8 mouse cellular contexts compared by ENCODE assay signal in the genomic region with DNA sequence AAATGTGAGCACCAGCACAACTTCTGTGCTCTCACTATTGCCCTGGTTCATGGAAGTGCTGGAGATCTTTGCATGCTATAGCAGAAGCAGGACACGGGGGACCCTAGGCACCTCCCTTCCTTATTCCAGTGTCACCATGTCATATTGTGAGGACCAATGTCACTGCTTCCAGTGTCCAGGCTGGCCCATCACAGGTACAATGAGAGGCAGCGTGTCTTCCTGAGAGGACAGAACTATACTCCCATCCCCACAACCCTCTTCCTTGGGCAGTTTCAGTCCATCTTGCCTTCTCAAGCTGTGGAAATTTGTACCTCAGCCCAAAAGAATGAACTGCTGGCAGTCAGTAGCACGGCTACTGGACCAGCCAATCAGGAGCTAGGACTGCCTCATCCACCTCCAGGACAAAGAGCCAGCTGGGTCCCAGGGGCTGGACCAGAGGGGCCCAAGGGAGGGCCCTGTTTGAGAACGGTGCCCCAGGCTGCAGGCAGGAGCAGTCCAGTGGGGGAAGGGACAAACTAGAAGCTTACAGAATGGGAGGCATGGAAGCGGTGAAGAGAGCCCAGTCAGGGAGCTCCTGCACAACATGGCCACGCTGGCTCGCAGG. TPM values are rescaled to one million over a fixed set of nuclear protein-coding genes. Genes with fewer than 3 reads are reported as not detected.
DNase-seq lines count a peak whose midpoint lies in the region; ATAC-seq and TF ChIP-seq lines count a peak whose summit lies in the region.

No protein-coding gene starts in this region.

- 0 out of 2 replicates have a peak, but pooled peaks cover 4% of the 10 kb centered on the region for H3K4me1 ChIP-seq in forebrain, postnatal 0 days (ENCODE audit: insufficient read depth)
- peaks cover 47% of the 10 kb centered on the region for H3K4me1 ChIP-seq in hindbrain, embryonic 10.5 days (replicated peaks)

- peak overlapping the region; percentile 82 for H3K27ac ChIP-seq in layer of hippocampus, adult 2 months
- peak overlapping the region; percentile 83 for H3K27ac ChIP-seq in forebrain, postnatal 0 days (ENCODE audit: low read depth, low read length)
- peak overlapping the region; percentile 91 for H3K27ac ChIP-seq in hindbrain, embryonic 10.5 days

- no peaks in the 10 kb centered on the region for H3K9me3 ChIP-seq in forebrain, postnatal 0 days (ENCODE audit: low read length)
- H3K9me3 ChIP-seq in hindbrain, embryonic 10.5 days = no peaks in the 10 kb centered on the region

- peak; percentile 62 for ATAC-seq in forebrain, postnatal 0 days

- no peak overlapping the region for H3K4me2 ChIP-seq in forebrain, postnatal 0 days (ENCODE audit: low read depth)

- 15% methylated on average over 7 of the region's 7 CpGs for WGBS in forebrain, postnatal 0 days
- 33% methylated on average over 7 of the region's 7 CpGs for WGBS in hindbrain, embryonic 10.5 days

- H3K36me3 ChIP-seq in forebrain, postnatal 0 days (ENCODE audit: insufficient read depth) = no peaks in the 10 kb centered on the region; the same call in 1 of the 2 replicates
- peaks cover 17% of the 10 kb centered on the region for H3K36me3 ChIP-seq in hindbrain, embryonic 10.5 days

- H3K27me3 ChIP-seq in forebrain, postnatal 0 days (ENCODE audit: insufficient read depth, low read length) = no peaks in the 10 kb centered on the region
- H3K27me3 ChIP-seq in hindbrain, embryonic 10.5 days (ENCODE audit: insufficient read depth, poor library complexity, severe bottlenecking) = 0 out of 2 replicates have a peak, but pooled peaks cover 3% of the 10 kb centered on the region

- DNase-seq in layer of hippocampus, adult 2 months (ENCODE audit: low spot score in 2 of 2) = peak; percentile 21 to 57
- DNase-seq in layer of hippocampus, adult 11-12 months (ENCODE audit: low spot score) = no peak
- DNase-seq in adrenal gland, postnatal 25 days = peak; percentile 52
- peak; percentile 47 for DNase-seq in forebrain, postnatal 0 days
- DNase-seq in hindbrain, embryonic 10.5 days (ENCODE audit: low spot score) = peak; percentile 79
- peak; percentile 67 to 73 for DNase-seq in lung, adult 18-20 months
- DNase-seq in retina, embryonic 14.5 days (ENCODE audit: low spot score) = peak; percentile 81
- DNase-seq in natural killer cell, adult 2 months (ENCODE audit: low spot score in 2 of 2) = no peak

- no peak overlapping the region for H3K9ac ChIP-seq in forebrain, postnatal 0 days

- H3K4me3 ChIP-seq in layer of hippocampus, adult 2 months = no peak overlapping the region
- no peak overlapping the region for H3K4me3 ChIP-seq in forebrain, postnatal 0 days (ENCODE audit: low read depth, low read length)
- H3K4me3 ChIP-seq in hindbrain, embryonic 10.5 days = peak overlapping the region; percentile 30

- no peak for TF ChIP-seq CTCF in layer of hippocampus, adult 2 months (conservative IDR thresholded peaks at IDR 0.05)
- TF ChIP-seq CTCF in forebrain, postnatal 0 days (IDR thresholded peaks at IDR 0.05; ENCODE audit: low read depth) = no peak

RNA-seq across cellular contexts. Expression of gene Prkcd, which starts 31.8 kb away (rescaled TPM):
- 10 to 100 TPM; 33.3 to 47.5 TPM for total RNA-seq in layer of hippocampus, adult 2 months (2021)
- 210 and 237 TPM in 2 replicates for total RNA-seq in adrenal gland, postnatal 25 days (2021)
- total RNA-seq in forebrain, postnatal 0 days (2014; rRNA removed) = 25.0 and 29.6 TPM in 2 replicates
- 19.3 and 19.8 TPM in 2 replicates for polyA plus RNA-seq in forebrain, postnatal 0 days (2015; fragmentation: Nextera tagmentation; extraction: Ambion mirVana)
- 28.7 and 35.4 TPM in 2 replicates for polyA plus RNA-seq in hindbrain, embryonic 10.5 days (2016; fragmentation: Nextera tagmentation; extraction: Ambion mirVana)

RNA-seq across cellular contexts. Expression of gene Tkt, which starts 46.0 kb away (rescaled TPM):
- total RNA-seq in layer of hippocampus, adult 2 months (2021) = 100 to 1,000 TPM; 162 to 164 TPM
- 920 and 1,133 TPM in 2 replicates for total RNA-seq in adrenal gland, postnatal 25 days (2021)
- total RNA-seq in forebrain, postnatal 0 days (2014; rRNA removed) = 374 and 390 TPM in 2 replicates
- 278 and 281 TPM in 2 replicates for polyA plus RNA-seq in forebrain, postnatal 0 days (2015; fragmentation: Nextera tagmentation; extraction: Ambion mirVana)
- polyA plus RNA-seq in hindbrain, embryonic 10.5 days (2016; fragmentation: Nextera tagmentation; extraction: Ambion mirVana) = 285 and 314 TPM in 2 replicates

RNA-seq across cellular contexts. Expression of gene Rft1, which starts 60.0 kb away (rescaled TPM):
- 10 to 100 TPM; 10.8 to 12.0 TPM for total RNA-seq in layer of hippocampus, adult 2 months (2021)
- 23.7 and 32.8 TPM in 2 replicates for total RNA-seq in adrenal gland, postnatal 25 days (2021)
- total RNA-seq in forebrain, postnatal 0 days (2014; rRNA removed) = 10.5 and 18.4 TPM in 2 replicates
- 6.0 and 9.6 TPM in 2 replicates for polyA plus RNA-seq in forebrain, postnatal 0 days (2015; fragmentation: Nextera tagmentation; extraction: Ambion mirVana)
- 13.0 and 13.6 TPM in 2 replicates for polyA plus RNA-seq in hindbrain, embryonic 10.5 days (2016; fragmentation: Nextera tagmentation; extraction: Ambion mirVana)

Comparison
In these comparisons a context has a peak if more than half of its experiments do, and no peak if none do; other contexts are left out.
1. DNase-seq: peak in layer of hippocampus, adult 2 months (2 of 2), adrenal gland, postnatal 25 days (single experiment), forebrain, postnatal 0 days (single experiment), hindbrain, embryonic 10.5 days (single experiment), lung, adult 18-20 months (2 of 2) and retina, embryonic 14.5 days (single experiment); none in layer of hippocampus, adult 11-12 months (single experiment) and natural killer cell, adult 2 months (0 of 2).
2. Peak in every context shown above with its lines, with median percentiles within 50 percentile points of each other: H3K27ac ChIP-seq.